Mouse (Mus musculus) retina, postnatal 1 day (tissue): ENCODE results near the gene Tgfbr3l.

Source experiments
- DNase-seq: peaks from one replicate; pipeline ENCODE4 v3.0.0-alpha.2; 2012

Gene Tgfbr3l

GRCm38 (mm10) chr8:4269609-4270008, 21.6 kb downstream of the Tgfbr3l start:
- no peak for DNase-seq

- DNase-seq = peak; percentile 98
These were observed 27.5 kb downstream of the Tgfbr3l start, which contains the start of gene Timm44 for GRCm38 (mm10) chr8:4275275-4276110. Gene Timm44, minus strand, starts transcription at chr8:4275913.

GRCm38 (mm10) chr8:4276111-4276465, 28.1 kb downstream of the Tgfbr3l start:
- DNase-seq = no peak

GRCm38 (mm10) chr8:4292738-4293137, 44.7 kb downstream of the Tgfbr3l start:
- no peak for DNase-seq

- DNase-seq = no peak
These were observed 49.8 kb downstream of the Tgfbr3l start for GRCm38 (mm10) chr8:4297822-4298221.
